Mouse (Mus musculus) megakaryocyte-erythroid progenitor cell, adult 5-6 weeks (primary cell): ENCODE results near the gene Trem3. TPM values are rescaled to one million over a fixed set of nuclear protein-coding genes. Genes with fewer than 3 reads are reported as not detected.

Source experiments
- total RNA-seq, 2 experiments: library from RNA; stranded (forward) in 1 of 2; stranded (reverse) in 1 of 2; fragments of 200-1000, 215-1000 nt in 1 of 2; fragments of >200 nt in 1 of 2; fragmentation: Nextera tagmentation in 1 of 2; gene quantifications; 2 replicates each; pipeline ENCODE4 v1.2.3; 2014 to 2017

Gene Trem3
- total RNA-seq, 2 experiments from 2014 or later: not detected

Other genes starting within 250 kb of the Trem3 start
- not detected in 2 replicates for gene 1700122O11Rik, start 209.5 kb upstream of the Trem3 start, total RNA-seq (2014; fragmentation: Nextera tagmentation)
- gene 1700122O11Rik, start 209.5 kb upstream of the Trem3 start, total RNA-seq (2017): not detected in 2 replicates
- not detected in 2 replicates for gene 1700067P10Rik, start 158.5 kb upstream of the Trem3 start, total RNA-seq (2014; fragmentation: Nextera tagmentation)
- not detected in 2 replicates for gene 1700067P10Rik, start 158.5 kb upstream of the Trem3 start, total RNA-seq (2017)
- gene 9830107B12Rik, start 101.5 kb upstream of the Trem3 start, total RNA-seq (2014; fragmentation: Nextera tagmentation): 0.72 TPM in 1 of 2 replicates, not detected in the other
- gene 9830107B12Rik, start 101.5 kb upstream of the Trem3 start, total RNA-seq (2017): not detected in 2 replicates
- not detected in 2 replicates for gene A530064D06Rik, start 80.5 kb upstream of the Trem3 start, total RNA-seq (2014; fragmentation: Nextera tagmentation)
- gene A530064D06Rik, start 80.5 kb upstream of the Trem3 start, total RNA-seq (2017): not detected in 2 replicates
- gene Trem1, start 15.0 kb upstream of the Trem3 start, total RNA-seq (2014; fragmentation: Nextera tagmentation): not detected in 2 replicates
- gene Trem1, start 15.0 kb upstream of the Trem3 start, total RNA-seq (2017): 0.27 and 0.94 TPM in 2 replicates
- not detected in 2 replicates for gene Treml4, start 16.5 kb downstream of the Trem3 start, total RNA-seq (2014; fragmentation: Nextera tagmentation)
- gene Treml4, start 16.5 kb downstream of the Trem3 start, total RNA-seq (2017): 0.46 TPM in 1 of 2 replicates, not detected in the other
- 39.3 and 64.8 TPM in 2 replicates for gene Treml2, start 51.7 kb downstream of the Trem3 start, total RNA-seq (2014; fragmentation: Nextera tagmentation)
- 23.7 and 37.2 TPM in 2 replicates for gene Treml2, start 51.7 kb downstream of the Trem3 start, total RNA-seq (2017)
- gene B430306N03Rik, start 68.4 kb downstream of the Trem3 start, total RNA-seq (2014; fragmentation: Nextera tagmentation): 0.12 TPM in 1 of 2 replicates, not detected in the other
- gene B430306N03Rik, start 68.4 kb downstream of the Trem3 start, total RNA-seq (2017): 0.28 TPM in 1 of 2 replicates, not detected in the other
- gene Trem2, start 98.6 kb downstream of the Trem3 start, total RNA-seq (2014; fragmentation: Nextera tagmentation): not detected in 2 replicates
- gene Trem2, start 98.6 kb downstream of the Trem3 start, total RNA-seq (2017): 0.19 TPM in 1 of 2 replicates, not detected in the other
- gene Treml1, start 112.1 kb downstream of the Trem3 start, total RNA-seq (2014; fragmentation: Nextera tagmentation): 1.0 and 1.7 TPM in 2 replicates
- 5.2 and 12.9 TPM in 2 replicates for gene Treml1, start 112.1 kb downstream of the Trem3 start, total RNA-seq (2017)
- 89.3 and 113 TPM in 2 replicates for gene Nfya, start 162.1 kb downstream of the Trem3 start, total RNA-seq (2014; fragmentation: Nextera tagmentation)
- gene Nfya, start 162.1 kb downstream of the Trem3 start, total RNA-seq (2017): 32.8 and 55.7 TPM in 2 replicates
- gene Oard1, start 162.2 kb downstream of the Trem3 start, total RNA-seq (2014; fragmentation: Nextera tagmentation): 56.0 and 61.4 TPM in 2 replicates
- 76.9 and 90.2 TPM in 2 replicates for gene Oard1, start 162.2 kb downstream of the Trem3 start, total RNA-seq (2017)
- 1.7 TPM in 1 of 2 replicates, not detected in the other for gene Apobec2, start 185.2 kb downstream of the Trem3 start, total RNA-seq (2014; fragmentation: Nextera tagmentation)
- gene Apobec2, start 185.2 kb downstream of the Trem3 start, total RNA-seq (2017): 0.30 TPM in 1 of 2 replicates, not detected in the other
- 192 and 203 TPM in 2 replicates for gene Tspo2, start 203.7 kb downstream of the Trem3 start, total RNA-seq (2014; fragmentation: Nextera tagmentation)
- gene Tspo2, start 203.7 kb downstream of the Trem3 start, total RNA-seq (2017): 86.3 and 160 TPM in 2 replicates
- gene Unc5cl, start 207.1 kb downstream of the Trem3 start, total RNA-seq (2014; fragmentation: Nextera tagmentation): 4.2 and 7.1 TPM in 2 replicates
- 5.1 and 5.7 TPM in 2 replicates for gene Unc5cl, start 207.1 kb downstream of the Trem3 start, total RNA-seq (2017)